Mouse (Mus musculus) layer of hippocampus, postnatal 14 days (tissue): Measurements from ENCODE around the gene Srpx2. TPM values are rescaled to one million over a fixed set of nuclear protein-coding genes. Genes with fewer than 3 reads are reported as not detected.

Source experiments
- DNase-seq, 2 experiments: peaks; one replicate each; pipeline ENCODE4 v3.0.0; 2021 to 2022; ENCODE audit warnings: low spot score in 2 of 2, mixed read lengths in 1 of 2
- long read RNA-seq, 2 experiments: library from polyadenylated mRNA; stranded (forward); transcript quantifications; one replicate each; pipeline ENCODE4 v2.0.0; 2021
- total RNA-seq, 2 experiments: library from RNA; stranded (reverse); gene quantifications; 2 replicates each; pipeline ENCODE4 v1.2.3; 2021

The Srpx2 gene
- total RNA-seq: 1 to 10 TPM in 1 of 2 experiments, under 1 TPM in 1; 0.69 to 1.9 TPM
- long read RNA-seq, experiment 1, partial matches to known transcripts: 0 of 3 reads
- long read RNA-seq, experiment 1, other reads (novel, unspliced or antisense): 1 of 3 reads
- long read RNA-seq, experiment 2: 0 reads

DNA sequence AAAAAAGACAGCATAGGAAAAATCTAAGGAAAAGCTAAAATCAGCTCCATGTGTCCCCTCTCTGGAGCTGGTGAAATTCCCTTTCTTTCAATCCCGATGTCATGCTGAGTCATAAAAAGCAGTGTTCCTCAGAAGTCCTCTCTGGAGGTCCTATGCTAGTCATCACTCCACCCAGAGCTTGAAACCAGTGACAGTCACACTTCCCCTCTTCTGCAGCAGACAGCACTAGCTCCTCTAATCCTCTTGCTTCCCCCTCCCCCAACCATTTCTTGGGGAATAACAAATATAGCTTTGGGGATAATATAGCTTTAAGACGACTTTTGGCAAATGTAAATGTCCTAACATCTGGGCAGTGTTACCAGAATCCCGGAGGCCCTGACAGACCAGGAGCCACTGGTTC, at the start of gene Srpx2:
Gene Srpx2, plus strand, starts transcription at position 166 of the 400 bp plus-strand sequence.
- no peak for DNase-seq

DNA sequence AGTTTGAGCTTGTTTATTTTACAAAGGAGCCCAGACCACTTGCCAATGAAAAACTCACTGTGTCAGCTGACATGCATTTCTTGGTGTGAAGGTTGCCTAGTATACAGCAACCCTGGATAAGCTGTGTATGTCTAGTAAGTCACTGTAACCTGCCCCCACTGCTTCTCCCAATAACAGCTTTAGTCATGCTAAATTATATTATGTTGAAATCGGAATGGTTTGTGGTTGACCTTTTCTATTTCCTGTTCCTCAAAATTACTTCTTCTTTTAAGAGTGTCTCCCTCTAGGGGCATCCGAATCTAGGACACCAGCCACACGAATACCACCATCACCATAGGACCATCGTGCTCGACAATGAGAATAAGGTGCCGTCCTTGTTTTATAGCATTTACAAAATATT, 38.5 kb upstream of the Srpx2 start:
- no peak for DNase-seq

GRCm38 (mm10) chrX:133887308-133887707, 20.9 kb upstream of the Srpx2 start:
- no peak for DNase-seq

DNA sequence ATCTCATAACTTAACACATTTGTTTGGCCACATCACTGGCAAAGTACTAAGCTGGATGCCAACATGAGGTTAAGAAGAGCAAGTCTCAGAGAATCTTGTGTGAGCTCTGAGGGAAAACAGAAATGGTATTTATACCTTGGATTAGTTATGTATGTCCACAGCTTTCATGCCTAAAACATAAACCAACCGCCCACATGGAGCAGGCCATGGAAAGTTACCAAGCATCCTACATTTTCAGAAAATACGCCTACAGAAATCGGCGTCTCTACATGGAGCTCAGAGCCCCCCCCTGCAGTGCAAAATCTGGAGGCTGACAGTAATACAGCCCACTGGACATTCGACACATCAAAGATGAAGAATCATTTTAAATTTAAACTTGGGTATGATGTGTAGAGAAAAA, 20.1 kb upstream of the Srpx2 start:
- DNase-seq: no peak

DNA sequence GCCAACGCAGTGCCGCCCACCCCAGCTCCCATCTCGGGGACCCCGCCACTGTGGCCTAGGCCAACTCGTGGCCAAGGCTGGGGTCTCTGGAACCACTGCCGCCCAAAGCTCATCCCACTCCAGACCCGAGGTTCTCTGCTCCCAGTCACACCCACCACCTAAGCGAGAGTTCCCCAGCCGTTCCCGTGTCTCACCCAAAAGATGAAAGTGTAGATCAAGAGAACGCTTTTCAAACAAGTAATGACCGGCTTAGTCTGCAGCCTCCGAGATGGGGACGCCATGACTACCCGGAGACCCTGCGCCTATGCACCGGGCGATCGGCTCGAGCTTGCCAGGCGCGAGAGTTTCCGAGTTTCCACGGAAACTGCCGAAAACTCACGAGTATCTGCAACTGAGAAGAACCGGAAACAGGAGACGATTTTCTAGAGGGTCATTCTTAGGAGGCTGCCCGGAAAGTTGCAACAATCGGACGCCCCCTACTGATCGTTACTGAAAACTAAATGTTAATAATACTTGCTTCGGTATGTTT, 10.1 kb upstream of the Srpx2 start, which contains the start of gene Tspan6:
Gene Tspan6, minus strand, starts transcription at position 416 of the 529 bp plus-strand sequence.
- peak; percentile 81 to 92 for DNase-seq

- no peak for DNase-seq
These were observed 3.3 kb downstream of the Srpx2 start for GRCm38 (mm10) chrX:133911397-133912103.

- no peak for DNase-seq
These were observed 4.8 kb downstream of the Srpx2 start for GRCm38 (mm10) chrX:133913006-133913405.

- no peak for DNase-seq
These were observed 6.0 kb downstream of the Srpx2 start for GRCm38 (mm10) chrX:133914219-133914618.

DNA sequence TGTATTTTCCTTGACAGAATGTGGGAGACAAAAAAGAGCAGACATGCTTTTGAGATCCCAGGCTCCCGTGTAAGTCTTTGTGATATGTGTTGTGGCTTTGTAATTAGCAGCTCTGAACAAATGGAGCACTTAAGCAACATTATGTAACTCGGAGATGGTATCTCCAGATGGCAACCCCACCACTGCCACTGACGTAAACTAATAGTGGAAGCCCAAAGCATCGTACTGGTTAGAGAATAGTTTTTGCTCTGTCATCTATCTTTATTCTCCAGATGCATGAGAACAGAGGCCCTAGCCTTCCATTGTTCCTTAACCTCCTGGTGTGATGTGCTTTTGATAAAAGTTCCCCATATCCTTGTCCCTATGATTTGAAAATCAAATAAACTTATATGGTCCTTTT, 13.0 kb downstream of the Srpx2 start:
- no peak for DNase-seq

DNA sequence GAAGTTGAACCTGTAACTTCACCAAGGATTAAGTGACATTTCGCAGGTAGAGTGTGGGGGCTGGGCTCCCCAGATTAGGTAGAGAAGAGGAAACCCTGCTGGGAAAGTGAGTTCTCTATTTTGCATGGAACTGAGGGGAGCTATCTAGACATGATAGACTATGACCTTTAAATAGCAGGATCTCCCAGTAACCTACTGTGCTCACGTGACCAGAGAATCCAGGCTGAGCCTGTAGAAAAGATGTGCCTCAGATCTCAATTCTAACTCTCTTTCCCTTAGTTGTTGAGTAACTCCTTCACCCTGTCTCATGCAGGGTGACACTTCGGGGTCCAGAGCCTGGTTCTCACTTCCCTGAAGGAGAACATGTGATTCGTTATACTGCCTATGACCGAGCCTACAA, 18.5 kb downstream of the Srpx2 start:
- no peak for DNase-seq

DNA sequence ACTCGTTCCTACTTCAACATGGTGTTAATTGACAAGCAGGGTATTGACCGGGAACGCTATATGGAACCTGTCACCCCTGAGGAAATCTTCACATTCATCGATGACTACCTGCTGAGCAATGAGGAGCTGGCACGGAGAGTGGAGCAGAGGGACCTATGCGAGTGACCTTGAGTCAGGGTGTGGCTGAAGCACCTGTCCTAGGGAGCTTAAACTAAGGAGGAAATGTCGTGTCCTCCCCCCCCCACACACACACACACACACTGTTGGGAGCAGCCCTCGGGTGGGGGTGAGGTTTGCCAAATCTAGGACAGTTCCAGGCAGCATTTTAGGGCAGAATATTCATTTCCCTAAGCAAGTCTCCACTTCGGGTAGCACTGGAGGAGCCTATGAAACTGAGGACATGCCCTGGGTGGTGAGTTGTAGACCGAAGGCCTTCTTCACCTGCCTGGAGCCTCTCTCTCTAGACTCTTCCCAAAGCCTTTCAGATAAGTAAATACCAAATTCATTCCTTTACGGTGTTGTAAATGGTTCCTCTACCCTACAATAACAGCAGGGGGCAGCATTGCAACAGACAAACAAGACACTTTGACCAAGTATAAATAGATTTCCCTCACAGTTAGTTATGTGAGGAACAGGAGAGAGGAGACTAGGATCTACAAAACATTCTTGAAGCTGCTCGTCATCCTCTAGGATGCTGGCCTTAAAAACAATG, 23.2 kb downstream of the Srpx2 start:
- peak; percentile 5 to 41 for DNase-seq

DNA sequence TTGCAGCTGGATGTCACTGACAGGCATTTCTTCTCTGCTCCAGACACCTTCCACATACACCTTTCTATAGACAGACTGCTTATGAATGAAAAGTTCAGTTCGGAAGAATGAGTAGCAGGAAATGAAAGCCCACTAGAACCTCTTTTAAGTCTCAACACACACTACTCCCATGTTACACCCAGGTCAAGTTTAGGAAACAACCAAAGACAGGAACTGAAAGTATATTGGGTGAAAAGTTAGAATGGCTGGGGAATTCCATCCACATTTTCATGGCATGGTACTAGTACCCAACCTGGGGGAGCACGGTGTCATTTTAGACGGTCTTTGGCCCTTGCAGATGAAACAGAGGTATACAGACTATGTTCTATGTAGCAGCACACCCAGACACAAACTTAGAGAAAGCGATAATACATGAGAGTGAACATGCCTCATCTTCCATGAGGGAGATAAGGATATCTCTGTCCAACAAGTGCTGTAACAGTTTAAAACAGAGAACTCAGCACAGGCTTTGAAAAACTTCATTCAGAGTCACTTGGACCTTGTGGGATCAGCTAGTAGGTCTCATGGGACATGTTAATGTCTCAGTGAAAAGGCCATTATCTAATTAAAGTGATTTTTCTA, 28.5 kb downstream of the Srpx2 start:
- DNase-seq: no peak

GRCm38 (mm10) chrX:133939561-133939960, 31.3 kb downstream of the Srpx2 start:
- DNase-seq: no peak

DNA sequence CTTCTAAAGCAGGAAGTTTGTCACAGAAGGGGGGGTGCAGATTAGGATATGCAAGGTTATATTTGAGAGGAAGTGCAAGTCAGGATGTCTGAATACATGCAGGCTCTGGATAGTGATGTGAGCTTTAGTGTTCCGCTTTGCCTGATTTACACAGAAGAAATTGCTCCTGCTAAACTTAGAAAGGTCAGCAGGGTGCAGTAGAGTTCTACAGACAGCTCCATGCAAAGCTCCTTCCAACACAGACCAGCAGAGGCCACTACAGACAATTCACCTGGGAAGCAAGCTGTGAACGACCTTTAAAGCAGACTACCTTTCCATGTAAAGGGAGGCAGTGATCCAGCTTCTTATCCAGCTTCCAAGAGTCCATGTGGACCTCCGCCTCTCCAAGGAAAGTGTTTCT, 39.2 kb downstream of the Srpx2 start:
- DNase-seq: peak; percentile 46 to 68

- no peak for DNase-seq
These were observed 46.4 kb downstream of the Srpx2 start for GRCm38 (mm10) chrX:133954661-133955060.

DNA sequence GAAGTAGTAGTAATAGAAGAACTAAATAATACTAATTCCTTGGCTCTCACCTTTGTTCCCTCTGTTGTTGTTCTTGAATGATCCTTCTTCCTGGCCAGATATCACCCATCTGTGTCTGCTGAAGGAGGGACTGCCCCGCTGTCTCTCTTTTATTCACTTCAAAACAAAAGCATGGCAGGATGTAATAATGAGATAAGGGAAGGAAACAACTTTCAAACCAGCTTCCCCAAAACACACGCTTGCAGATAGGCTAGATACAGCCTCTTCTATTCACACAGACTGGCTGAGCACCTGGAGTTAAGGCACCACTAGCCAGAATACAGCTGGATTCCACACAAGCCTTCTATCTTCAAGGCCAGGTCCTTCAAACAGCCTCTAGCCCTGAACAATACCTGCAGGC, 52.4 kb downstream of the Srpx2 start:
- DNase-seq: no peak

DNA sequence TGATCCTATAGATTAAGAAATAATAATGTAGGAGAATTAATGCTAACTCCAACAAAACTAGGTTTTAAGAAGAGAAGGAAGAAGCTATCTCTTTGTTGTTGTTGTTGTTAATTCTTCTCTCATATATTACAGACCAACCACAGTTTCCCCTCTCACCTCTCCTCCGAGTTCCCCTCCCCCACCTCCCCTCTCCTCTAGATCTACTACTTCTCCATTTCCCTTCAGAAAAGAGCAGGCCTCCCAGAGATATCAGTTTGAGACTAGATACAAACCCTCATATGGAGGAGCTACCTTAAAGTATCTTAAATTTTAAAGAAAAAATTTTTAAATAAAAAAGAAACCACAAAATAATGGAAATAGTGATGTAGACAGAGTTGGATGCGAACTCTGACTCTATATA, 56.4 kb downstream of the Srpx2 start:
- no peak for DNase-seq

DNA sequence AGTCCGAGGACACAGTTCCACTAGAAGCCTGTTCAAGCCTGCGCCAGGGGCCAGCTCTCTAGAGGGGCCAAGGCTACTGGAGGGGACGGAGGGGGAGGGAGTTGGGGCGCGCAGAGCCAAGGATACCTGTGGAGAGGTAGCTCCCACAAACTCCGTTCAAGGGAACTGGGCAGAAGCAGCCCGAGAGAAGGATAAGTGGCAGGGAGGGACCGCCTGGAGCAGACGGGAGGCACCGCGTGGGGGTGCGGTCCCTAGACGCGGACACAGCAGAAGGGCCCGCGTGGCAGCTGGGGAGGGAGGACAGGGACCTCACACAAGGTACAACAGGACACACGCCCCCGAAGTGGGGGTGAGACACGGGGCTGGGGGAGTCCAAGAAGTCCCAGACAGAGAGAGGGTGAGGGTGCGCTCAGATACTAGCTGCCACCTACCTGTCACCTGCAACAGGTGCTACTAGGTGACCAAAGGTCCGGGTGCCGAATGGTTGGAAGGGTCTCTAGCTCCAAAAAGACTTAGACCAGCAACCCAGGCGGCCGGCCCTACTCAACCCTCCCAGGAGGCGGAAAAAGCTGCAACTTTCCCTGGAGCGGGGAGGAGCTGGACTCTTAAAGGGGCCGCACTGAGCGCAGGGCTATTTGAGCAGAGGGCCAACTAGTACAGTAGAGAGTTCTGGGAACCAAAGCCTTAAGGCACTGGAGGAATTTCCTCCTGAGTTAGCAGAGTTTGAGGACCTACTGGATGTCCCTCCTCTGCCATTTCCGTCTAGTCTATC, 73.2 kb downstream of the Srpx2 start, which contains the start of gene Sytl4:
Gene Sytl4, minus strand, starts transcription at position 582 of the 772 bp plus-strand sequence.
- DNase-seq: no peak
